Mouse (Mus musculus) c-Kit-negative CD71-positive TER-119-positive erythroid progenitor cells, embryonic 14.5 days (primary cell): ENCODE data around the gene Hoxb3.

ENCODE experiments used
- DNase-seq: peaks from one replicate; pipeline ENCODE4 v3.0.0-alpha.2; 2013; ENCODE audit warnings: low read depth, low spot score

Gene Hoxb3

GRCm38 (mm10) chr11:96352691-96353521 is 29.8 kb downstream of the Hoxb3 start:
- DNase-seq, result no peak

DNA sequence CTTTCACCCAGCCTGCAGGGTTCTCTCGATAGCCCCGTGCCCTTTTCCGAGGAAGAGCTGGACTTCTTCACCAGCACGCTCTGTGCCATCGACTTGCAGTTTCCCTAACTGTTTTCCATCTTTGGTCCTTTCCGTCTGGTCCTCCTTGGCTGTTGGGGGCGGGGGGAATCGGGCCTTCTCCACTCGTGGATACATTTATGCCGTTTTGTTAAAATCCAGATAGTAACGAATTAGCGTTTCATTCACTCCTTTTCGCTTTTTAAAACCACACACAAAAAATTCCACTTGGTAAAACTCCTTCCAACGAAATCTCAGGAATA is 30.4 kb downstream of the Hoxb3 start:
- no peak for DNase-seq

DNA sequence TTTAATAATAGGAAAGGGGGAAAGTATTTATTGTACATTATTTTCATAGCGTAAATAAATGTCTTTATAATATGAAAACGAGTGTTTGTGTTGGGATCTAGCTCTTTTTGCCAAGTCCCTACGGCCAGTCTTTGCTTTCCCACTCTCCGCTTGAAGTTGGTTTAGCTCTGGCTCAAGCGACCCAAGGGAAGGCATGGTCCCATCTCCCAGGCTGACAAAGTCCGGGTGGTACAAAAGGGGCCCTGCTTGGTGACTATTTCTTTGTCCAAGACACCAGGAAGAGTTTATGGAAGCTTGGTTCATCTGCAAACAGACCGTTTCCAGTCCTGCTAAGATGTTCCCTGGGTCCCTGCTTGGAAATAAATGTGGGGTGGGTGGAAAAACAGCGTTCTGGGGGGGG is 30.8 kb downstream of the Hoxb3 start:
- DNase-seq, result no peak

GRCm38 (mm10) chr11:96354376-96354775 is 31.2 kb downstream of the Hoxb3 start:
- no peak for DNase-seq

DNA sequence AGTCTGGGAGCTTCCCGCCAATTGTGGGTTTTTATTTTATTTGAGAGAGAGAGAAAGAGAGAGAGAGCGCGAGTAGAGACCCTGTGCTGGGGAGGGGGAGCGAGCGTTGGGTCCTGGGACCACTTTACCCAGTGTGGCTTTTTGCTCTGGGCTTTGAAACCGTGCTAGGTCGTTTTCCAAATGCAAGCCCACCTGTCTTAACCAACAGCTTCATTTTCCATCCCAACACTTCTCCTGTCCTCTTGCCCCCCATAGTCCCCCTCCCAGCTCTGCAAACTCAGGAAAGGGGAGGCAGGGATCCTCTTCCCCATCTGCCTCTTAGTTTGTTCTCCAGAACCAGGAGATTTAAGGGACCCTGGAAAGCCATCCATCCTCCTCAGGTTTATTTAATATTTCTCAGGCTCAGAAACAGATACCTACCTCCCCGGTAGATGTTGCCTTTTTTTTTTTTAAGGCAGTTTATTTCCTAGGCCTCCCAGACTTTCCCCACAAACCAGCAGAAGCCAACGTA is 31.7 kb downstream of the Hoxb3 start:
- DNase-seq, result no peak

- no peak for DNase-seq
These were observed 40.7 kb downstream of the Hoxb3 start for GRCm38 (mm10) chr11:96363807-96364206.

DNA sequence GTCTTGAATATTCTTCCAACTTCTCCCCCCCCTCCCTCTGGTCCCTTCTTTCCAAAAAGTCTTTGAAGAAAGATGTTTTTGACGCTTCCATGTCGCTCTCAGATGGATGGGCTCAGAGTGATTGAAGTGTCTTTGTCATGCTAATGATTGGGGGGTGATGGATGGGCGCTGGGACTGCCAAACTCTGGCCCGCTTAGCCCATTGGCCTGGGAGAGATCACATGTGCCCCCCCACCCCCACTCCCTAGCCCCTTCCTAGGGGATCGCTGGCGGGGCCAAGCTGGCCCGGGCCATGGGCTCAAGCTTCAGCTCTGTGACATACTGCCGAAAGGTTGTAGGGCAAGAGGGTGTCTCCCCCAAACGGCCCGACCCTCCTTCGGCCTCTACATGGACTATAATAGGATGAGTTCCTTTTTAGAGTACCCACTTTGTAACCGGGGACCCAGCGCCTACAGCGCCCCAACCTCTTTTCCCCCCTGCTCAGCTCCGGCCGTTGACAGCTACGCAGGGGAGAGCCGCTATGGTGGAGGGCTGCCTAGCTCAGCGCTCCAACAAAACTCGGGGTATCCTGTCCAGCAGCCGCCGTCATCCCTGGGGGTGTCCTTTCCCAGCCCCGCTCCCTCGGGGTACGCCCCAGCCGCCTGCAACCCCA is 42.4 kb downstream of the Hoxb3 start, which contains the start of gene Hoxb1:
Gene Hoxb1 (plus strand): TSS at position 312 of the 651 bp plus-strand sequence.
- no peak for DNase-seq

GRCm38 (mm10) chr11:96366092-96367041 is 43.2 kb downstream of the Hoxb3 start:
- no peak for DNase-seq

- no peak for DNase-seq
These were observed 44.0 kb downstream of the Hoxb3 start for GRCm38 (mm10) chr11:96367141-96367540.

GRCm38 (mm10) chr11:96368686-96369085 is 45.6 kb downstream of the Hoxb3 start:
- no peak for DNase-seq

DNA sequence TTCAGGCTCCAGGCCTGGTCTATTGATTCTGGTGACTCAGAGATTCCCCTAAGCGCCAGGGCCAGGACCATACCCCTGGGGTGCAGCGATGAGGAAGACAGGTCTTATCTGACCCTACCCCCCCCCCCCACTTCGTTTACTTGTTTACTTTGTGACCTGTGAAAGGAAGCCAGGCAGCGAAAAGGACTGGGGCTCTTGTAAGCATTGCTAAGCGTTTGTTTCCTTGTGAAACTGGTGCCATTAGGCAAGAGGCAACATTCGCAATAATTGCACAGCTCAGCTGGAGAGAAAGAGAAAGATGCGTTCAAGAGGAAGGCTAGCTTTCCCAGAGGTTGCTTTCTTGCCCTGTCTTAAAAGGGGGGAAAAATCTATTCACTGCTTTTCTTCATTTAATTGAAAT is 46.0 kb downstream of the Hoxb3 start:
- DNase-seq, result no peak

- DNase-seq, result no peak
These were observed 48.6 kb downstream of the Hoxb3 start for GRCm38 (mm10) chr11:96371726-96372125.

- DNase-seq, result no peak
These were observed 49.4 kb downstream of the Hoxb3 start for GRCm38 (mm10) chr11:96372519-96372918.

DNA sequence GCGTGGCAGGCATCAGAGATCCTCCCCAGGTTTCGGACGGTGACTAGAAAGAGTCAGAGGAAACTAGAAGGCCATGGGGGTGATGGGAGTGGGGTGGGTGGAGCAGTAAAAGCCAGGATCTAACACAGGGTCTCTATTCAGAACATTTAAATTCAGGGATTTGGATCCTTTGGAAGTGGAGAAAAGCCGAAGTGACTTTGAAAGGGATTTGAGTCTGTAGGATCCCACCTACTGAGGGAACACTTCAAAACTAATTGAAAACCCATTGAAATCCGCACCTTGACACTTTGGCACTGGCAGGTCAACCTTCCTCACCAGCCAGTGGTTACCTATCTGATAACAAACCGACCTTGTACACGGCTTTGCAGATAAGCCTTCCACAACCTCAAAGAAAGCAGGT is 51.7 kb downstream of the Hoxb3 start:
- no peak for DNase-seq

DNA sequence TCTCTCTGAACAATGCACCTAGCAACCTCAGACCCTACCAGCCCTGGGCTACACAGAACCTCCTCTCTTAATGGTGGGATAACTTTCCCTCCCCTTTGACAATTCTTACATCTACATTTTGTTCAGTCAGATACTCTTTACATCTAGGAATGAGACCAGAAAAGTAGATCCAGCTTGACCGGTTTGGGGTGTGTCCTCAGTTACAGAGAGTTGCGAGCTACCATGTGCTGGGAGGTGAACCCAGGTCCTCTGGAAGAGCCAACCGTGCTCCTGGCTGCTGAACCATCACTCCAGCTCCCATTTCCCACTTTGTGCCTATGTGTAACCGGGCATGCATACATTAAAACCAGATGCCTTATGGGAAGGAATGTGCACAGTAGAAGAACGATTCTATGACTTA is 60.3 kb downstream of the Hoxb3 start:
- no peak for DNase-seq

DNA sequence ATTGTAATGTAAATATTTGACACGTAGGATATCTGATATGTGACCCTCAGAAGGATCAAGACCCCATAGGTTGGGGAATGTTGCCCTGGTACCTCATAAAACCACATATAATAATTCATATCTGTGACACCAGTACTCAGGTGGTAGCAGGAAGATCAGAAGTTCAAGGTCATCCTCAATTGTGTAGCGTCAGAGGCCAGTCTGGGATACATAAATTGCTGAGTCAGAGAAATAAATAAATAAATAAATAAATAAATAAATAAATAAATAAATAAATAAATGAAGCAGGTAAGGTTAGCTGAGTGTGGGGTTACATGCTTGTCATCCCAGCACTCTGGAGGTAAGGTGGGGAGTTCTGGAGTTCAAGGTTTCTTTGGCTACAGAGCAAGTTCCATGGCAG is 64.5 kb downstream of the Hoxb3 start:
- DNase-seq, result no peak

GRCm38 (mm10) chr11:96396772-96397626 is 73.9 kb downstream of the Hoxb3 start:
- DNase-seq, result no peak
